Mouse (Mus musculus): ENCODE measurements around the gene Rab3a. TPM values are rescaled to one million over a fixed set of nuclear protein-coding genes. Genes with fewer than 3 reads are reported as not detected.
A peak's percentile ranks its signal among the peaks of the same experiment; 100 is the strongest.

Rab3a gene
- total RNA-seq, 4 experiments from 2014 or later, result 732 to 771 (median 756) TPM

DNA sequence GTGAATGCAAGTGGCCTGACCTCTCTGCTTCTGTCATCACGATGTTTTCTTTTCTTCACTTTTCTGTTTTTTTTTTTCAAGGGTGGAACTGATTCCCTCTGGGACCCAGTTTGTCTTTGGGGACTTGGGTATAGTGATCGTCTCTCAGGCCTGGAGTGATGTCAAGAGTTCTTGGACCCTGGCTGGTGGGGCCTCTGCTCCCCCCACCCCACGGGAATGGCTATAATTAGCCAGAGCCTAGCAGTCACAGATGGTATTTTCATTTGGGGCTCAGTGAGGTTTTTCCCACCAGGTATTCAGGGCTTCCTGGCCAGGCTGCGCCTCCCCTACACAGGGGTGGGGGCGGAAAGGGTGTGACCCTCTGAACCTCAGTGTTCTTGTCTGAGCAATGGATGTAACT lies 12.8 kb upstream of the Rab3a start:
- DNase-seq (ENCODE audit: low spot score in 2 of 2), result no peak

DNA sequence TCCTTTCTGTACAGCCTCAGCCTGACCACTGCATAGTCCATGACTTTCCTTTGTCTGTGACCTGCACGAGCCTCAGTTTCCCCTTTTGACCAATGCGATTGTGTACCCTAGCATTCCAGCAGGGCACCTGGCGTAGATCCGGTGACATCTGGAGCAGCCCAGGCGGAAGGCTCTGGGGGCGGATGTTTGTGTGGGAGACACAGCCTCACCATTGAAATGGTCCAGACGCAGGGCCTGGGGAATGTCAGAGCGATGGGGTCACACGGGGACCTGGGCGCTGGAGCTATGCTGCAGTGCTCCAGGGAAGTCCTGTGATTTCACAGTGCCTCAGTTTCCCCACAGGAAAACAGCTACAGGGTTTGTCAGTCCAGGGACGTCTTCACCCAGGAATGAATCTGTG lies 12.3 kb upstream of the Rab3a start:
- no peak for DNase-seq (ENCODE audit: low spot score in 2 of 2)

- DNase-seq (ENCODE audit: low spot score in 2 of 2), result no peak
Observed at GRCm38 (mm10) chr8:70742981-70743655, 11.4 kb upstream of the Rab3a start.

GRCm38 (mm10) chr8:70743656-70744590 lies 10.6 kb upstream of the Rab3a start:
- peak in 1 of 2 experiments; percentile 50 for DNase-seq (ENCODE audit: low spot score in 2 of 2)

- DNase-seq (ENCODE audit: low spot score in 2 of 2), result no peak
Observed at GRCm38 (mm10) chr8:70744806-70745205, 9.7 kb upstream of the Rab3a start.

DNA sequence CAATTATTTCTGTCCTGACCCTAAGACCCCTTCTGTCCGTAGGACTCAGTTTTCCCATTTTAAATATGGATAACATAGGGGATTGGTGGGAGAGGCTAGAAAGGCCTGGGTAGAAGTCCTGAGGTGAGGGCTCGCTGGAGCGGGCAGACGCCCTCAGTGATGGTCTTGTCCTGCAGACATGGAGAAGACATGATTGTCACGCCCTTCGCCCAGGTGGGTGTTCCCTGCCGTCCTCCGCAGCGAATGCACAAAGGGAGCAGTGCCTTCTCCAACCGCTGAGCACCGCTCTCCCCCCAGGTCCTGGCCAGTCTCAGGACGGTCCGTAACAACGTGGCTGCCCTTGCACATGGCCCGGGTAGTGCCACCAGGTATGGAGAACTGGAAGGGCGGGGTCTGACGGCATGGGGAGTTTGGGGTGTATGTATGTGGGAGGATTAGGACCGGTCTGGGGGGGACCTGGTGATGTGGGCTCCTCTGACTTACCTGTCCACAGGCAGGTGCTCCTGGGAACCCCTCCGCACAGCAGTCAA lies 8.7 kb upstream of the Rab3a start:
- DNase-seq (ENCODE audit: low spot score in 2 of 2), result no peak

DNA sequence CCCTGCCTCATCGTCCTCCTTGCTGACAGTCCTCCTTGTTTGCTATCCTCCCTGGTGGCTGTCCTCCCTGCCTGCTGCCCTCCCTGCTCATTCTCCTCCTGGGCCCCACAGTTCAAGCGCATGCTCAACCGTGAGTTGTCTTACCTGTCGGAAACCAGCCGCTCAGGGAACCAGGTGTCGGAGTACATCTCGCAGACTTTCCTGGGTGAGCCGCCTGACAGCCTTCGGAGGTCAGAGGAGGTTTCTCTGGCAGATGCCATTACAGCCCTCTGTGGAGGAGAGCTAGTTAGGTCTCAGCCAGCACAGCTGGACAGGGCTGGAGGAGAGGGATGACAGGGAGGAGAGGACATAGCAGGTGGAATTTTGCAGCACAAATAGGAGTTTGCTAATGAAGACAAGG lies 7.8 kb upstream of the Rab3a start:
- no peak for DNase-seq (ENCODE audit: low spot score in 2 of 2)

GRCm38 (mm10) chr8:70747211-70747890 lies 7.1 kb upstream of the Rab3a start:
- DNase-seq (ENCODE audit: low spot score in 2 of 2), result no peak

DNA sequence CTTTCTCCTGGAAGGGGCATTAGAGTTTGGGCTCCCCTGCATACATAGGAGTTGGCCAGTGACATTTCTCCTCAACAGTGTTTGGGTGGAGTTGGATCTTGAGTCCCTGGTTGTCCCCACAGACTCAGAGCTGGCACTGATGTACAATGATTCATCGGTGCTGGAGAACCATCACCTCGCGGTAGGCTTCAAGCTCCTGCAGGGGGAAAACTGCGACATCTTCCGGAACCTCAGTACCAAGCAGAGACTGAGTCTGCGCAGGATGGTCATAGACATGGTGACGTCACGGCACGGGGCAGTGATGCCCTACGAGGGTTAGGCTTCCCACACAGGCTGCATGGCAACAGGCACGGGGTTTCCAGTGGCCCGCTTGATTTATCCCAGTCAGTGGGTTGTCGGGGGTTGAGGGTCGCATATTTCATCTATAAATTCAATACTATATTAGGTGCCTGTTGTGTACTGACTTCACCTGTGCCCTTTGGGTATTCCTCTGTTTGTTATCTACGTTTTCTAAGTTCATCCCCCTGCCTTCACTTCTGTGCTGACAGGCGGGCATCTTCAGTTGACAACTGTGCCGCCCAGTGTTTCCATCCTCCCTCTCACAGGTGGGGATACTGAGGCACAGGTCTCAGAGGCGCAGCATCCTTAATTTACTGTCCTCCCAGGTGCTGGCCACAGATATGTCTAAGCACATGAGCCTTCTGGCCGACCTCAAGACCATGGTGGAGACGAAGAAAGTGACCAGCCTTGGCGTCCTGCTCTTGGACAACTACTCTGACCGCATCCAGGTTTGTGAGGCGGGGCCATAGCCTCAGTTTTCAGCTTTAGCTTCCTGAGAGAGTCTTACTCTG lies 6.0 kb upstream of the Rab3a start:
- no peak for DNase-seq (ENCODE audit: low spot score in 2 of 2)

GRCm38 (mm10) chr8:70749097-70749674 lies 5.3 kb upstream of the Rab3a start:
- peak in 1 of 2 experiments; percentile 12 for DNase-seq (ENCODE audit: low spot score in 2 of 2)

DNA sequence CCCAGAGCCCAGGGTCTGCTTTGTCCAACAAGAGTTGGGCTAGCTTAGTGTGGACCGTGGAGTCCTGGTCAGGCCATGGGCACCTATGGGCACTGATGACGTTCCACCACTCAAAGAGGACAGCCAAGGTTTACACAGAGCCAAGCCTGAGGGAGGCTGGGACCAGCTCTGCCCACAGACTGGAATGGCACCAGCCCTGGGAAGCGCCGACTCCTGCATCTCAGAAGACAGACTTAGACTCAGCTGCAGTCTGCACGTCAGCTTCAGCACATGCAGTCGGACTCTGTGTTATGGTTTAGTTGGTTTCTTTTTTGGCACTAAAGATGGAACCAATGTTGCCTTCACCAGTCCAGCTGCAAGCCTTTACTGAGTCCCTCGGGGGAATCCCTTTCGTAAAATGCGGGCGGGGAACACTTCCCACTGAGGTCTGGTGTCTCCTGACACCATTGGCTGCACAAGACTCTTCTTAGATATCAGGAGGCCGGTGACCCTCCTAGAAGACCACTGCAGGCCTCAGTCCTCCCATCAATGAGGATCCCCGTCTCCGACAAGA lies 4.3 kb upstream of the Rab3a start:
- DNase-seq (ENCODE audit: low spot score in 2 of 2), result peak in 1 of 2 experiments; percentile 10

GRCm38 (mm10) chr8:70752000-70752764 lies 2.3 kb upstream of the Rab3a start:
- peak; percentile 64 to 85 for DNase-seq (ENCODE audit: low spot score in 2 of 2)

DNA sequence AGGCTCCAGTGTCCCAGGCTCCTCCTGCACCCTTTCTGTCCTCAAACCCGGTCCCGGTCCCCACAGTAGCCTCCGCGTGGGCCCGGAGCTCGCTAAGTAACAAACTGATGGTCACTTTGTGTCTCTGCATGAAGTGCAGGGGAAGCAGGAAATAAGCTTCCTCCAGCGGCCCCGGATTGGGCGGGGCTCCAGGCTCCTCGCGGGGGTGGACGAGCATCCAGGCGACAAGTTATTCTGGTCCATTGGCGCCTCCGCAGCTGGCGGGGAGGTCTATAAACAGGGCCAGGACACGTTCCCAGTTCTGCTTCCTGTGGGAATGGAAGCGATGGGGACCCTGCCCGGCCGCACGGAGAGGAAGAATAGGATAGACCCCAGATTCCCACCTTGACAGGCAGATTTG lies 1.3 kb upstream of the Rab3a start:
- peak; percentile 69 to 73 for DNase-seq (ENCODE audit: low spot score in 2 of 2)

GRCm38 (mm10) chr8:70754871-70755660 lies 587 bp downstream of the Rab3a start:
- peak; percentile 81 to 84 for DNase-seq (ENCODE audit: low spot score in 2 of 2)

DNA sequence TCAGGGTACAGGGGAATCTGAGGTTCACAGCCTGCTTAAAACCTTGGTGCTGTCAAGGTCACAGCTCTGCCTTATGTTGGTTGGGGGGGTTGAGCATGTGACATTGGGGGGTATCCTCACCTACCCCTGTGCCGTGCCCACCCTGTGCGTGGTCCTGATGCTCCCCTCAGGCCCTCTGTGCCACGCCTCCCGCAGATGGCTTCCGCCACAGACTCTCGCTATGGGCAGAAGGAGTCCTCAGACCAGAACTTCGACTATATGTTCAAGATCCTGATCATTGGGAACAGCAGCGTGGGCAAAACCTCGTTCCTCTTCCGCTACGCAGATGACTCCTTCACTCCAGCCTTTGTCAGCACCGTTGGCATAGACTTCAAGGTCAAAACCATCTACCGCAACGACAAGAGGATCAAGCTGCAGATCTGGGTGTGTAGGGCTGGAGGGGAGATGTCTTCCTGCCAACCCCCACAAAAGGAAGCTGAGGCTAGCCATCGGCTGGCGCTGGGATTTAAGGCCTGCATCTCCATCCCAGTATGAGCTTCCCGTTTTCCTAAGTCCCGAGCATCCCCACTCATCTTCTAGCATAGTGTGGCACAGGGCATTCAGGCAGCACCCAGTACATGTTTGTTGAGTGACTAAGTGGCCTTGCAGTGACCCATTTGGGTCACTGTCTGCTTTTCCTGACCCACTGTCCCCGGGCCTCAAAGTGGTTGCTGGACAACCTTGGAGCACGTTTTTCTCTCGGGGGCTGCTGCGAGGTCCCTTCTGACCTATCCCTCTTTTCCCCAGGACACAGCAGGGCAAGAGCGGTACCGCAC lies 1.4 kb downstream of the Rab3a start:
- DNase-seq (ENCODE audit: low spot score in 2 of 2), result peak; percentile 14 to 29

GRCm38 (mm10) chr8:70756476-70757040 lies 2.1 kb downstream of the Rab3a start:
- DNase-seq (ENCODE audit: low spot score in 2 of 2), result peak in 1 of 2 experiments; percentile 28

All from layer of hippocampus, adult 8-10 months (tissue).